Mouse (Mus musculus): ENCODE measurements around the gene Mmel1. TPM values are rescaled to one million over a fixed set of nuclear protein-coding genes. Genes with fewer than 3 reads are reported as not detected.
A peak's percentile ranks its signal among the peaks of the same experiment; 100 is the strongest.

The Mmel1 gene
- total RNA-seq, 2 experiments from 2014 or later, result 0.33 to 0.41 TPM

DNA sequence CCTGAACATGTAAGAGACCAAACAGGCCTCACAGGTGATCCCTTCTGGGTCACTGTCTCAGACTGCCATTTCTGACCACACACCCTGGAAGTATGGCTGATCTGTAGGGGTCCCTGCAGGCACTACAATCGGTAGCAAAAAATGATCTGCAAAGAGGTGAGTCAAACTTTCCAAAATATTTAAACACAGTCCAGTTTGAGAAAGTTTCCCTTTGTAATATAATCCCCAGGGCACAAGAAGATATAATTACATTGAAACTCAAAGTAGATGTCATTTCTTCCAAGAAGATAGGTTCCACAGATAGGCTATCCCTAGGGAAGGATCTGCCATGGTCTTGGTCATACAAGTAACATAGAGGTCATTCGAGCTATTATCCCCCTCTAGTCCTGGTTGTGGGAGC, 33.0 kb downstream of the Mmel1 start:
- no peak for DNase-seq (ENCODE audit: low spot score in 2 of 2)

DNA sequence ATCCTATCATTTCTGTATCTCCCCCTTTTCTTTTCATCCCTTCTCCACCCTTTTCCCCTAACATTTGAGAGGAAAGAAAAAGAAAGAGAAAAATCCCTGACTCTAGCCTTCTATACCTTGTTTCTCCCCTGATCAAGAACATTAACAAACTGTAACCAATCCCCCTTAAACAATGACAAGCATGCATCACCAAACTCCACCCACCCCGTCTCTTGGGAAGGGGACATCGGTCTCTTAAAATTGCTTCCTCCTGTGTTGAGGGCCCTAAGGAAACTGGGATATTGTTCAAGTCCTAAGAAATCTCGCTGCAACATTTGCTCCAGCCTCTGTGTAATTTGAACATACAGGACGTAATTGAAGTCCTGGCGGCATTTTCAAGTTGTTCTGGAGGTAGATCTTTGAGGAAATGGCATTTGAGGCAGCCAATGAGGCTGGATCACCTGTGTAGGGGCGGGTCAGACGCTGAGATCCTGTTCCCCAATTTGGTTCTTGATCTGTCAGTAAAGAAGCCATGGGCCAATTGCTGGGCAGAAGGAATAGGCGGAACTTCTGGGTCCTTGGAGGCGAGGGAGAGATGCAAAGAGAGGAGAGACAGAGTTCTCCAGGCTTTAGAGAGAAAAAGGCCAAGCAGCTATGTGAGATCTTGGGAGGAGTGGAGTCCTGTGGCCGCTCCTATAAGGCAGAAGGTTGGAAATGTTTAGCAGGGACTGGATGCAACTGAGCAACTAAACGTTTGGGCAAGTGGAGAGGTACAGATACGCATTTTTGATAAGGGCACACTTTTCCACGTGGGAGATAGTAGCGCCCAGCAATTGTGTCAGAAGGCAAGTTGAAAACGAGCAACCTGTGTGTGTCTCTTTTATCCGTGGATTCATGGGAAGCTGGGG, 35.0 kb downstream of the Mmel1 start:
- DNase-seq (ENCODE audit: low spot score in 2 of 2), result peak; percentile 72 to 86

DNA sequence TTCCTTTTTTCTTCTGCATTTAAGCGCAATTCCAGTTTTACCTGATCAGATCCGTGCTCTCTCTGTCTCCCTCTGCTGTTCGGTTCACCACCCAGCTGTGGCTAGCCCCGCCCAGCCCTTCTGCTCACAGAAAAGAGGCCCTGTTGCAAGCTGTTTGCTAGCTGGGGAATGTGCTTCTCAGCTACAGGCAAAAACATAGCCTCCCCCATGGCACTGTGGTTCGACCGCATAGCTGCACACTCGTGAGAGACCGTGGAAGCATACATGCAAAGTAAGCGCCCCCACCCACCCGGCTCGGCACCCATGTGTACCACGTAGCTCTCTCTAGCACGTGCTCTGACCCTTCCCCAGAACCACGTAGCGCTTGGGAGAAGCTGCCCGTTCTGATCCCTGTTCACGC, 38.4 kb downstream of the Mmel1 start:
- DNase-seq (ENCODE audit: low spot score in 2 of 2), result peak; percentile 56 to 68

DNA sequence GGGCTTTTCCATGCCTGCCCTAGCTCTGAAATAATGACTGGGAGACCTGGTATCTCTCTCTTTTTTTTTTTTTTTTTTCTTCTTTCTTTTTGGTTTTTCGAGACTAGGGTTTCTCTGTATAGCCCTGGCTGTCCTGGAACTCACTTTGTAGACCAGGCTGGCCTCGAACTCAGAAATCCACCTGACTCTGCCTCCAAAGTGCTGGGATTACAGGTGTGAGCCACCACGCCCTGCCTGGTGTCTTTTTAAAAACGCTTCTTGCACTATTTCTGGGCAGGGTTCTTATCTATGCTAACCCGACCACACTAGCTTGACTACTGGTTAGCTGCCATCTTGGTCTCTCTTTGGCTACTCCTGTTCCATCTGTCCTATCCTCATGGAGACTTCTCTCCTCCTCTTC, 39.1 kb downstream of the Mmel1 start:
- DNase-seq (ENCODE audit: low spot score in 2 of 2), result no peak

DNA sequence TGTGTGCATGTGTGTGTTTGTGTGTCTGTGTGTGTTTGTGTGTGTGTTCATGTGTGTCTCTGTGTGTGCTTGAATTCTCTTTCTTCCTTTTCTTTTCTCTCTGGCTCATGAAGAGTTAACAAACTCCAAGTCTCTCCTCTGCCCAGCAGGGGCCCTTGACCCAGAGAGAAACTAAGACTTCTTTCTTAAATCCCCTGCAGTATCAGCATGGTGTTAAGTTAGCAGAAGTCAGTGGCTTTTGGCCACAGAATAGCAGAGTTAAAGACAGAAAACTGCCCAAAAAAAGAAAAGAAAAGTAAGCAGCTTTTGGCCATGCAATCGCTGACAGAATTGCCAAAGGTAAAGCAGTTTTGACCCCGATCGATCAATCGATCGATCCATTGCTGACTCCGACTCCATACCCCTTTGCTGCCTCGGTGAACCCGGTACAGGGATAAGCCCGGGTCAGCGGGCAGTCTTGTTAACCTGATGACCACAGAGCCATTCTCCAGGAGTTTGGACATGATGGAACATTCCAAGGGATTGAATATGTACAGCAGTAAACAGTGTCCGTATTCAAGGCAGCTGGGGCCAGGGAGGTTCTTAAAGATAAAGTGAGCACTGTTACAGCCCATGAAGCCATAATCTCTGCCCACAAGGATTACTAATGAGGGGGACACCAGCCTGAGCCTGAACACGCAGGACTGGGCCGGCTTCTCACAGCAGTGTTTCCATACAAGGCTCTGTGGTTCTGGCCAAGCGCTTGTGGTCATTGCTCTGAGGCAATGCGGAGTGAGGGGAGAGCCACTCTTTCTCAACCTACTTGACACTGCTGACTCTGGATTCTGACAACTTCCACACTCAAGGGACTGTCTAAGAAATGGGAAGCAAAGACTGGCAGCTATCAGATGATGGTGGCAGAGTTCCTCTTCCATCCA, 41.5 kb downstream of the Mmel1 start:
- DNase-seq (ENCODE audit: low spot score in 2 of 2), result no peak

DNA sequence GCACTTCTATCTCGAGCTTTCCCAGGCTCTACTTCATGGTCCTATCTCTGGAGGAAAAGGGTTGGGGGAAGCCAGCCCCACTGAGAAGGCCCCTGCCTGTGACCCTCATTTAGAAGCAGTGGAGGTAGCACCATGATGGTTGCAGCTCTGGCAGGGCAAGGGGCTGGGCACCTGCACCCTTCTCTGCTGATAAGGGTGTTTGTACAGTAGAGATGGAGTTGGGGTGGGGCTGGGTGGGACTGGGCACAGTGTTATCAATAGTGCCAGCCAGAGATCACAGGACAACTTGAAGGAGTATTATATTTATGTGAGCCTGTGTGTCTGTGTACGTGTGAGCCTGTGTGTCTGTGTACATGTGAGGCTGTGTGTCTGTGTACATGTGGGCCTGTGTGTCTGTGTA, 42.3 kb downstream of the Mmel1 start:
- no peak for DNase-seq (ENCODE audit: low spot score in 2 of 2)

DNA sequence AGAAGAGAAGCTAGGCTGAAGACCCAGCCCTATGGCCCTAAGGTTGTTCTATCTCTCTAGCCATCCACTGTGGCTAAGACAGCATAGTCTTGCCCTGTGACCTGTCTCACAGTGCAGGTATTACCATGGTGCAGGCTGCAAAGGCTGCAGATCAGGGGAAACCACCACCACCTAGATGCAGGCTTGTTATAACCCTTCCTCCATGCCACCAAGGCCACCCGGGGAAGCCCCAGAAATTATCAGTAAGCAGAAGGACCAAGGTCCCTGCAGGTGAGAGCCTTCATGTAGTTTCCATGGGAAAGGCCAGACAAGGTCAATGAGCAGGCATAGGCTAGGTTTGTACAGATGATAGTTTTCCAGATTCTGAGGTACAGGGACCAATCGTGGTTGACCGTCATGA, 44.5 kb downstream of the Mmel1 start:
- no peak for DNase-seq (ENCODE audit: low spot score in 2 of 2)

DNA sequence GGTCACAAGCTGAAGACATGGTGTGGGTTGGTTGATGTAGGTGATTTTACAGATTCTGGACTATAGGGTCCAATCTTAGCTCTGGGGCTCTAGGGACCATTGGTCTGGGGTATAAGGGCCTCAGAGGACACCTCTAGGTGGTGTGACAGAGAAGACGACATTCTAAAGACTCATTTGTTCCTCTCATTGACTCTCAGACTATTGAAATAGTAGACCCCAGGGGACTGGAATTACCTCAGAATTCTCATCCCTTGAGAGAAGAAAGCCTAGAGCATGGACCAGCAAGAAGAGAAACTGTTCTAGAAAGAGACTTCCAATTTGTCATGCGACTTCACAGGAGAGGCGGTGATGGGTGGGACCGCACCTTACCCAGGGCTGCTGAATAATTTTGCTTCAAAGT, 44.9 kb downstream of the Mmel1 start:
- DNase-seq (ENCODE audit: low spot score in 2 of 2), result no peak

DNA sequence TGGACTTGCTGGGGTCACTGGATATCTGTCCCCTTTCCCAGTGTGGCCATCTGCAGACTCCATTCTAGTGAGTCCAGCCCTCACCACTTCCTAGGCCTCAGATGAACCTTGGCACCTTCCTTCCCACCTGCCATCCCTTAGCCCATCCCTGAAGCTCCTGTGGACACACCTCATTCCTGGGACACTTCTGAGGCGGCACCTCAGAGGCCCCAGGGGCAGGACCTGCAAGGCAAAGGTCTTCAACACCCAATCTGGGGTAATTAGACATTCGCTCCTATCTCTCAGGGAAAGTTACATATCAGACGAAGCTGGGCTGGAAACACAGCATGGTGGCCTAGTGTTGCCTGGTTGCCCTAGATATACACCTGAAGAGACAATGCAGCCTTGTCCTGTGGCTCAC, 45.3 kb downstream of the Mmel1 start:
- DNase-seq (ENCODE audit: low spot score in 2 of 2), result no peak

DNA sequence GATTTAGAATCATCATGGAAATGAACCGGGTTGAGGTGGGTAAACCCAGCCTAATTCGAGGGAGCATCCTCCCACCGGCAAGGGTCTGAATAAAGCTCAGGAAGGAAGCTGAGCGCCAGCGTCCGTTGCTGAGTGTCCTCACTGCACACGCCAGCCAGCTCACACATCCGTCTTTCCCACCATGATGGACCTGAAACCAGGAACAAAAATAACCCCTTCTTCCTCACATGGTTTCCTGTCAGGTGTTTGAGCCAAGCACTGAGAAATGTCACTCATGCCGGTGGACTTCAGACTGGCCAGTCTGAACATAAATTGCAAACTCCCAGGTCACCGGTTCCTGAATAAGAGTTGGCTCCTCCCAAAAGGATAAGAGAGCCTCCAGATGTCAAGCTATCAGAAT, 45.9 kb downstream of the Mmel1 start:
- DNase-seq (ENCODE audit: low spot score in 2 of 2), result no peak

DNA sequence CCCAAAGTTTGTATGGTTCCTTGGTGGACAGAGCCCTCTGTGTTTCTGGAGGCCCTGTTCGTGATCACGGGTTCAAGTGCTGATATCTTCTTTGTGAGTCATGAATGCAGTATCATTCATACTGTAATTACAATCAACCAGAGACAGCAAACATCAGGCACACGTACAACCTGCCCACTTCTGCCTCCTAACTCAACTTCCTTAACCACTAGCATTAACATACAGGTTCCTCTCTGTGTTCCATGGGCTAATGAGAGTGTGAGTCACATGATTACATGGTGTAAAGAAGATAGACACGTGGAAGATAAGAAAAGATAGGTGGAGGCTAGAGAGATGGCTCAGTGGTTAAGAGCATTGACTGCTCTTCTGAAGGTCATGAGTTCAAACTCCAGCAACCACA, 47.3 kb downstream of the Mmel1 start:
- no peak for DNase-seq (ENCODE audit: low spot score in 2 of 2)

DNA sequence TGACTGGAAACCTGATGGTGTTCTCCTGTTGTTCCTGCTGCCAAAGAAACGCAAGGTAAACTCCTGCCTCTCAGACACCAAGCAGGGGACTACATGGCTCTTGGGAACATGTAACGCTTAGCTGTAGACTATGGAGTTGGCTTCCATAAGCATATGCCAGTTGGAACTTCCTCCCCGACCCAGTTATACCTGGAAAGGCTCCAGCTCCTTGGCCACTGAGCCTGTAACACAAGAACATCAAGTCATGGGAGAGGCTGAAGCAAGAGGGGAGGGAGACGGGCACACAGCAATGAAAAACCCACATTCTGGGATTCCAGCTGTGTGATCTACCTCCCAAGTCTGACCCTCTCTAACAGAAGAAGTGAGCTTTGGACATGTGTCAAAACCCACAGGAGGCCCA, 52.9 kb downstream of the Mmel1 start:
- DNase-seq (ENCODE audit: low spot score in 2 of 2), result no peak

DNA sequence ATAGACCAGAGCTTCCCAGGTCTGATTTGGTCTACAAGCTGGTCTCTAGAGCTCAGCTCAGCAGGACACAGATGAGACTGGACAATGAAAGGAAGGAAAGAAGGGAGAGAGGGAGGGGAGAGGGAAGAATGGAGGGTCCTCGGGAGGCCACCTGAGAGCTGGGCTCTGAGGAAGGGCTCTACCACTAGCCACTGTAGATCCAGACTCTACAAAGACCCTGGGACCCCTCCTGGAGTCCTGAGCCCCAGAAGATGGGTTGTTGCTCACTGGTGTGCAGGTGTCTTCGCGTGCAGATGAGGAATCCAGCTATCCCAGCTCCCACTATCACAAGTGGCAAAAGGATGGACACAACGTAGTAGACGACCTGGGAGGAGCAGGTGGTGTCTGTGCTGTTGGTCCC, 53.5 kb downstream of the Mmel1 start:
- DNase-seq (ENCODE audit: low spot score in 2 of 2), result no peak

DNA sequence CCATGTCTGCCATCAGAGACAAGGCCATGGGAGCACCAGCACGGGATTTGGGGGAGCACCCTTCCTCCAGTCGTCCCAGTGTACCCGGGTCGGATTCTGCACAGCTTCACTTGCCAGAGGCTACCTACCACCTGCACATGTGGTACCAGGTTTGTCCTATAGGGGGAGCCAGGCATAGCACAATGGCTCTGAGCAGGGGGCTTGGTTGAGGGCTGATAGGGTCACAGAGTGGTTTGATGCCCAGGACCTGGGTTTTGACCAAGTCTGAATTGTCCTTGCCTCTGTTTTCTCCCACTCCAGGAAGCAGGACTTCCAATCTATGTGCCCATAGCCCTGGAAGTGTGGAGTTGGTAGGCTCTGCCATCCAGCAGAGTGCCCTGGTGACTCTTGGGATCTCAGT, 56.0 kb downstream of the Mmel1 start:
- DNase-seq (ENCODE audit: low spot score in 2 of 2), result no peak

DNA sequence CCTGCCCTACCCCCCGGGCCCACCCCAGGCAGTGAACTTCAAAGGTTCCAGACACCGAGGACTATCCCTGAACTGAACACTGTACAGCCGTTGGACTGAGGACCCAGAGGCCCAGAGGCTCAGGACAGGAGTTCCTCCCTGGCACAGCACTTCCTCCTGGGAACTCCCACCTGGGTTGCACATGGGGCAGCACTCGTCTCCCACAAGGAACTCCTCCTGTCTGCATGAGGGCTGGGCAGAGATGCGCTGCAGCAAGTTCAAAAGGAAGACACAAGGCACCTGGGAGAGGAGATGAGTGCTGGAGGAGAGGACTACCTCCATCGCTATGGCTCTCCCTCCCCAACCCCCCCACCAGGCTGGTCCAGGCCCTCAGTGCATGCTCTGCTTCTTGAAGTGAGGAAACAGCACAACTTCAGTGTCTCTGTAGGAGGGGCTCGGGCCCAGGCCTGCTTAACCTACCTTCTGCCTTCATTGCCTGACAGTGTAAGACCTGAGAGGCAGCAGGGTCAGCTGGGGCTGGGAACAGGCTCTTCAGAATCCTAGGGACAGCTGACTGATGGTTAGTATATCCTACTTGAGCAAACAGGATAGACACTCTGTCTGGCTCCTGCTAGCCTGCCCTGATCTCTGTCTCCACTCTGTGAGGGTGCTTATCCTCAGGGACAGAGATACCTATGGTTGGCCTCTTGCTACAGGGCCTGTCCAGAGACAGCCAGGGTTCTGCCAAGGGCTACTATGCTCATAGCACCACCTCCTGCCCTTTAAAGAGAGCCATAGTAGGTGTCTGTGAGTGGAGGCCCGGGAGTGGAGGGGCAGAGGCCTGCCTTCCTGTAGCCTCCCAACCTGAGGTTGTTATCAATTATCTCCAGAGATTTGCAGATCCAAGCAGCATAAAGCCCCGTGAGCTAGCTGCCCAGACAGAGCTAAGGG, 57.8 kb downstream of the Mmel1 start:
- DNase-seq (ENCODE audit: low spot score in 2 of 2), result no peak

DNA sequence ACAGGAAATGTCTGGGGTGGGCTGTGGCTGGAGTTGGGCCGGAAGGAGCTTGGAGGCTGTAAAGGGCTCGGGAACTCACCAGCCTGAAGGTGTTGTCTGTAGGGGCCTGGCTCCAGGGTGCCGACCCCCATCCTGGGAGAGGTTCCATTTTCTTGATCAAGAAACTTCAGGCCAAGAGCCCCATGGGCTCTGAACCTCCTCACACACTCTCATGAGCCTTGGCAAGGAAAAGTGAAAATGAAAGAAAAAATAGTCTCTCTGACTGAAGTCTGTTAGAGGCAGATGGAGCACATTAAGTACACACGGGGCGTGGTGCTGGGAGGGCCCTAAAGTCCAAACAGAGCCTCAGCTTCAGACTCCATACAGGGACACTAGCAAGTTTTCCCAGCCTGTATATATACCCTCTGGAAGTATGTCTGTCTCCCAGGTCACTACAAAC, 58.5 kb downstream of the Mmel1 start:
- no peak for DNase-seq (ENCODE audit: low spot score in 2 of 2)

DNA sequence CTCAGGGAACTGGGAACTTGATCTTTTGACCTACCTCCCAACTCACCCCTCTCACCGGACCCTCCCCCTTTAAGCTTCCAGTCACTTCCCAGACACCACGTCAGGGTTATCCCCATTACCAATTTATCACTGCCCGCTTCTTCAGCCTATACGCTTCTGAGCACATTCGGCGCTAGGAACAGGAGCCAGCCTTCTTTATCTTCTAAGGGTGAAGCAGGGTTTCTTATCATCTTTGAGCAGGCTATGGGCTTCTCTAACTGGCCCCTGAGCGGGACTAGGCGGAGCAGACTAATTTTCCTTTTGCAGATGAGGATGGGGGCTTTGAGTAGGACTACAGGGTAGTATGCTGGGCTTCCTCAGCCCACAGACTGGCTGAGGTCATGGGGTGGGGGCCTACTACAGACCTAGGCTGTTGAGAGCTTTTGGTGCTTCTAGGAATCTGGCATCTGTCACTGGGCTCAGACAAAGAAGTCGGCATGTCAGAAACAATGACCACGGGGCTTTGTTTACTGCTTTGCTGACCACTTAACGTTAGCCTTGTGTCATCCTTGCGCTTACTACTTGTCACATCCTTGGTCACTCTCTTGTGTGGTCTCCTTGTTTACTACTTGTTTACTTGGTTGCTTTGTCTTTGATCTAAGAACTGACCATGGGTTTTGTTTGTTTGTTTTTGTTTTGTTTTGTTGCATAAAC, 59.2 kb downstream of the Mmel1 start, which contains the start of gene Tnfrsf14:
Tnfrsf14 (minus strand) TSS at position 169 of the 693 bp plus-strand sequence.
- DNase-seq (ENCODE audit: low spot score in 2 of 2), result no peak

DNA sequence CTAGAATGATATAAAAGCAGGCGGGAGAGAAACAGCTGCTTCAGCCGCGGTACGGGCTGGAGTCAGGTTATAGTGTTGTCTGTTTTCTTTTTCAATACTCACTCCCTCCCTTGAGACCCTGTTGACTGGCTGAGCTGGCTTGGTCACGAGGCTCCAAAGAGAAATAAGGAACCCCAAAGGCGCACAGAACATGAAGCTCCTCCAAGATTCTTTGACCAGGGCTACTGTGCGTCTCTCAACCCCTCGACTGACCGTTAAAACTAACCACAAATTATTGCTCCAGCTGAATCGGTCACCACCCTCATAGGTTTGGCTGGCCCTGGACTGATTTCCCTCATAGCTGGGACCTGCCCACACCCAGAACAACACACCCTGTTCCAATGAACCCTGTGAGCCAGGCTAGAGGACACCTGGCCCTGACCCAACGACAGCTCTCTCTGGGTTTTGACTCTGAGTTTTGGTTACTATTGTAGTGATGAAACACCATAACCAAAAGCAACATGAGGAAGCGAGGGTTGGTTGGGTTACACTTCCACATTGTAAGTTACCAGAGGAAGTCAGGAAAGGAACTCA, 59.8 kb downstream of the Mmel1 start:
- no peak for DNase-seq (ENCODE audit: low spot score in 2 of 2)

DNA sequence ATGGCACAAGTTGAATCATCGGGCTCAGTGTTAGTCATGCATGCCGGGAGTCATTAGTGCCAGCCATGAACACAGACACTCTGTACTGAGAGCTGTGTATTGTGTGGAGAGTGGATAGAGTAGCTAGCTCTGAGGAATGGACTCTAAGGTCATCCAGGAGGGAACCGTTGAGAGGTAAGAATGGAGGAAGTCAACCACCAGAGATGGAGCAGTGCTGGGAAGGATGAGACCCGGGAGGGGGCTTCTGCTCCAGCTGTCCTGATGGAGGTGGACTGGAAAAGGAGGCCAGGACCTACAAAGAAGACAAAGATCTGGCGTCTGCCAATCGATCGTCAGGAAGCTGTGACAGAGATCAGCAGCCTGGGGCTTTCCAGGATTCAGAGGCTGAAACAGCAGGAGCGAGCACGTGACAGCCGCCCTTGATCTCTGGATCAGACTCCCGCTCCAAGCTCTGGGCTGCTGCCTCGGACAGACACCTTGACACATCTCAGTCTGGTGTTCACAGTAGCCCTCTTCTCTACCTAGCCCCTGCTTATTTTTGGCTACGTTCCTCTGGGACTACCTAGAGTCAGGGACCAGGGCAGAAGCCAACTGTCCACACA, 64.0 kb downstream of the Mmel1 start:
- no peak for DNase-seq (ENCODE audit: low spot score in 2 of 2)

DNA sequence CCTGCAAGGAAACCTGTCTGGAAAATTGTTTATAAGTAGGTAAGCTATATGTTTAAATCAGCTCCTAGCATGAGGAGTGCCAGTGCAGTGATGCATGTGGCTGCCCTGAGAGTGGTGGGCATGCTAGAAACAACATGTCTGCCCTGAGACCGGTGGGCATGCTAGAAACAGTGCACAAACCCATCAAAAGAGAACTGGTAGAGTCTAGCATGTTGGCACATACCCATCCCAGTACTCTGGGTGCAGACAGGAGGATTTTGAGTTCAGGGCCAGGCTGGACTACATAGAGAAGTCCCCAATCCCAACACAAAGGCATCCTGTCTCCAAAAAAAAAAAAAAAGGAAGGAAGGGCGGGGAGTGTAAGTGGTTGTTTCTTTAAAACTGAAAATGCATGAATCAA, 65.4 kb downstream of the Mmel1 start:
- DNase-seq (ENCODE audit: low spot score in 2 of 2), result no peak
